Mouse (Mus musculus): ENCODE results near the gene Axl. TPM values are rescaled to one million over a fixed set of nuclear protein-coding genes. Genes with fewer than 3 reads are reported as not detected.

The Axl gene
- polyA plus RNA-seq, 1 experiment, result 232 TPM

- TF ChIP-seq POLR2A (IDR thresholded peaks at IDR 0.05; ENCODE audit: low read depth, low read length), result no peak
- no peak for TF ChIP-seq CTCF (IDR thresholded peaks at IDR 0.05; ENCODE audit: borderline replicate concordance, insufficient read depth, low read length)
- Histone ChIP-seq H3K4me1 (ENCODE audit: control insufficient read depth, insufficient read depth, low read length) (peaks cover 4% of the 10 kb centered on the region; the same call in 1 of the 2 replicates), H3K4me3 (ENCODE audit: insufficient read depth, low read length) (no peak overlapping the region), H3K27ac (ENCODE audit: insufficient read depth, low read length) (no peak overlapping the region)
Observed at GRCm38 (mm10) chr7:25761354-25761753, 27.2 kb downstream of the Axl start.

- H3K4me1 ChIP-seq (ENCODE audit: control insufficient read depth, insufficient read depth, low read length), result peaks cover 8% of the 10 kb centered on the region
- 0 out of 2 replicates have a peak, but pooled peaks have one; percentile 9 for TF ChIP-seq CTCF (IDR thresholded peaks at IDR 0.05; ENCODE audit: borderline replicate concordance, insufficient read depth, low read length)
- TF ChIP-seq POLR2A (IDR thresholded peaks at IDR 0.05; ENCODE audit: low read depth, low read length), result peak; percentile 98
- H3K4me3 ChIP-seq (ENCODE audit: insufficient read depth, low read length), result peak overlapping the region; percentile 47
- H3K27ac ChIP-seq (ENCODE audit: insufficient read depth, low read length), result peak overlapping the region; percentile 95
Observed at GRCm38 (mm10) chr7:25756011-25756410, 32.5 kb downstream of the Axl start.

GRCm38 (mm10) chr7:25755468-25755833, 33.1 kb downstream of the Axl start:
- Histone ChIP-seq H3K4me3 (ENCODE audit: insufficient read depth, low read length) (peak overlapping the region; percentile 47), H3K4me1 (ENCODE audit: control insufficient read depth, insufficient read depth, low read length) (peaks cover 8% of the 10 kb centered on the region), H3K27ac (ENCODE audit: insufficient read depth, low read length) (peak overlapping the region; percentile 95)
- TF ChIP-seq CTCF (IDR thresholded peaks at IDR 0.05; ENCODE audit: borderline replicate concordance, insufficient read depth, low read length) (no peak), POLR2A (IDR thresholded peaks at IDR 0.05; ENCODE audit: low read depth, low read length) (peak; percentile 43; the same call in 1 of the 2 replicates)

GRCm38 (mm10) chr7:25754738-25755467, 33.6 kb downstream of the Axl start, which contains the start of gene Hnrnpul1:
TSS of gene Hnrnpul1 (minus strand) at chr7:25754757.
- H3K4me1 ChIP-seq (ENCODE audit: control insufficient read depth, insufficient read depth, low read length), result peaks cover 8% of the 10 kb centered on the region
- TF ChIP-seq POLR2A (IDR thresholded peaks at IDR 0.05; ENCODE audit: low read depth, low read length) (peak; percentile 59), CTCF (IDR thresholded peaks at IDR 0.05; ENCODE audit: borderline replicate concordance, insufficient read depth, low read length) (no peak)
- peak within 1 kb of the TSS; percentile 95 for H3K27ac ChIP-seq (ENCODE audit: insufficient read depth, low read length)
- H3K4me3 ChIP-seq (ENCODE audit: insufficient read depth, low read length), result peak within 1 kb of the TSS; percentile 99

- TF ChIP-seq CTCF (IDR thresholded peaks at IDR 0.05; ENCODE audit: borderline replicate concordance, insufficient read depth, low read length) (0 out of 2 replicates have a peak, but pooled peaks have one; percentile 10), POLR2A (IDR thresholded peaks at IDR 0.05; ENCODE audit: low read depth, low read length) (no peak; the same call in 1 of the 2 replicates)
- H3K4me3 ChIP-seq (ENCODE audit: insufficient read depth, low read length), result peak overlapping the region; percentile 99
- H3K4me1 ChIP-seq (ENCODE audit: control insufficient read depth, insufficient read depth, low read length), result peaks cover 9% of the 10 kb centered on the region
Observed at GRCm38 (mm10) chr7:25754439-25754737, 34.1 kb downstream of the Axl start.

GRCm38 (mm10) chr7:25753643-25754438, 34.7 kb downstream of the Axl start:
- H3K4me1 ChIP-seq (ENCODE audit: control insufficient read depth, insufficient read depth, low read length), result peaks cover 12% of the 10 kb centered on the region
- peak; percentile 9; the same call in 1 of the 2 replicates for TF ChIP-seq POLR2A (IDR thresholded peaks at IDR 0.05; ENCODE audit: low read depth, low read length)
- TF ChIP-seq CTCF (IDR thresholded peaks at IDR 0.05; ENCODE audit: borderline replicate concordance, insufficient read depth, low read length), result no peak
- peak overlapping the region; percentile 95 for H3K27ac ChIP-seq (ENCODE audit: insufficient read depth, low read length)
- H3K4me3 ChIP-seq (ENCODE audit: insufficient read depth, low read length), result peak overlapping the region; percentile 99

More at GRCm38 (mm10) chr7:25754439-25754737, 34.1 kb downstream of the Axl start:
- peak overlapping the region; percentile 95 for H3K27ac ChIP-seq (ENCODE audit: insufficient read depth, low read length)

GRCm38 (mm10) chr7:25753076-25753475, 35.4 kb downstream of the Axl start:
- H3K27ac ChIP-seq (ENCODE audit: insufficient read depth, low read length), result peak overlapping the region; percentile 95
- TF ChIP-seq CTCF (IDR thresholded peaks at IDR 0.05; ENCODE audit: borderline replicate concordance, insufficient read depth, low read length) (no peak), POLR2A (IDR thresholded peaks at IDR 0.05; ENCODE audit: low read depth, low read length) (no peak)

GRCm38 (mm10) chr7:25746844-25747243, 41.7 kb downstream of the Axl start:
- Histone ChIP-seq H3K4me3 (ENCODE audit: insufficient read depth, low read length) (no peak overlapping the region), H3K27ac (ENCODE audit: insufficient read depth, low read length) (no peak overlapping the region), H3K4me1 (ENCODE audit: control insufficient read depth, insufficient read depth, low read length) (peaks cover 4% of the 10 kb centered on the region; the same call in 1 of the 2 replicates)
- TF ChIP-seq CTCF (IDR thresholded peaks at IDR 0.05; ENCODE audit: borderline replicate concordance, insufficient read depth, low read length) (no peak), POLR2A (IDR thresholded peaks at IDR 0.05; ENCODE audit: low read depth, low read length) (no peak)

More at GRCm38 (mm10) chr7:25753076-25753475, 35.4 kb downstream of the Axl start:
- peaks cover 12% of the 10 kb centered on the region for H3K4me1 ChIP-seq (ENCODE audit: control insufficient read depth, insufficient read depth, low read length)
- H3K4me3 ChIP-seq (ENCODE audit: insufficient read depth, low read length), result peak overlapping the region; percentile 99

- Histone ChIP-seq H3K27ac (ENCODE audit: insufficient read depth, low read length) (no peak overlapping the region), H3K4me1 (ENCODE audit: control insufficient read depth, insufficient read depth, low read length) (no peaks in the 10 kb centered on the region), H3K4me3 (ENCODE audit: insufficient read depth, low read length) (no peak overlapping the region)
- TF ChIP-seq CTCF (IDR thresholded peaks at IDR 0.05; ENCODE audit: borderline replicate concordance, insufficient read depth, low read length) (no peak), POLR2A (IDR thresholded peaks at IDR 0.05; ENCODE audit: low read depth, low read length) (no peak)
Observed at GRCm38 (mm10) chr7:25738277-25738676, 50.2 kb downstream of the Axl start.

All from embryonic fibroblast, embryonic 13.5 days (primary cell).